Mouse (Mus musculus) left cerebral cortex, postnatal 4 days (tissue): ENCODE measurements around the gene Gm5485. TPM values are rescaled to one million over a fixed set of nuclear protein-coding genes. Genes with fewer than 3 reads are reported as not detected.

Source experiments
- DNase-seq: peaks from one replicate; pipeline ENCODE4 v3.0.0-alpha.2; 2022
- intact Hi-C: fragments of 180-260 bp; cut with DNase I; formaldehyde crosslinking; loops from one replicate; pipeline ENCODE4 v1.15.1; 2025
- total RNA-seq, 2 experiments: library from RNA; stranded (reverse); gene quantifications; 2 replicates each; pipeline ENCODE4 v1.2.3; 2021

Gm5485 gene
- total RNA-seq, 2 experiments from 2014 or later: not detected

DNA sequence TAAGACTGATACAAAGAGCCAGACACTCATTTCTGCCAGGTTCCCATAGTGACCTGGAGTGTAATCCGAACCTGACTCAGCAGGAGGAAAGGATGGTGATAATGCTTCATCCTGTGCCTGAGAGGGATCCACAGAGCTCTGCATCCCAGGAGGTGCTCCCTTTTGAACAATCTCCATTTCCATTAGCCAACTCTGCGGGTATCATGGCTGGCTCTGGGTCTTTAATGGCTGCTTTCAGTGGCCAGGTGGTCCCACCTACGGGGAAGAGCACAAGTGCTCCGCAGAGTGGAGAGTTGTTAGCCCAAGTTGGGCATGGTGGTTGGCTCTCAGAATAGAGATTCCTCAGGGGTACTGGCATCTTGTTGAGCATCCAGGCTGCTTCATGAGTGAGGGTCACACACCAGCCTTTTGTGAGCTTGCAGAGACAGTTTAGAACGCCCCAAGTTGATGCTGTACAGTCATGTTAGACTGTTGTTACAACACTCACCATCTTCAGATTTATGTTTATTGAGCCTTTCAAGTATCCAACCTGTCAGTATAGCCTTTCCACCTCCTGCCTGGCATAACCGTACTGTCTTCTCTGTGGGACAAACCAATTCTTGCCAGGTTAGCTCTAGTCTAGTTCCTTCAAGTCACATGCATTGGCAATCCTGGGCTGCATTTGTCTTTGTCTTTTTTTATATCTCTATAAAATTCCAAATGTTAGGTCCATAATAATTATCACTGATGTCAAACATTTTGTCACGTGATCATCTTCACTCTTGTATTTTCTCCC is 38.3 kb downstream of the Gm5485 start:
- intact Hi-C loops: no loop called here
- peak; percentile 64 for DNase-seq

DNA sequence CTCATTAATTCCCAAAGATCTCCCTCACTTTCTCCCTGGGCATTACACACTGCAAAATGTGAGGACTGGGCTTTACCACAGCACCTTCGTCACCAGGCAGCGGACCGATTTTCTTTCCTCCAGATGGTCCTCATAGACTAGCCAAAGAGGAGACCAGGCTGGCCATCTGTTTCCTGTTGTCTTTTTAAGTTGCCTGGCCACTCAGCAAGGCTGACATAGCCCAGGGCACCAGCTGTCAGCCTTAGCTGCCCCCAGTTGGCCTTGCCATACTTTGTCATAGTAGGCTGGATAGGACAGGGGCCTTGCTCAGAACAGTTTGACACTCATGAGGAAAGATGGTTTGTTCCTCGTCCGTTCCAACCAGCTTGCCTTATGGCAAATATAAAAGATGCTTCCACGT is 39.8 kb downstream of the Gm5485 start:
- peak; percentile 83 for DNase-seq
- intact Hi-C loops: no loop called here

DNA sequence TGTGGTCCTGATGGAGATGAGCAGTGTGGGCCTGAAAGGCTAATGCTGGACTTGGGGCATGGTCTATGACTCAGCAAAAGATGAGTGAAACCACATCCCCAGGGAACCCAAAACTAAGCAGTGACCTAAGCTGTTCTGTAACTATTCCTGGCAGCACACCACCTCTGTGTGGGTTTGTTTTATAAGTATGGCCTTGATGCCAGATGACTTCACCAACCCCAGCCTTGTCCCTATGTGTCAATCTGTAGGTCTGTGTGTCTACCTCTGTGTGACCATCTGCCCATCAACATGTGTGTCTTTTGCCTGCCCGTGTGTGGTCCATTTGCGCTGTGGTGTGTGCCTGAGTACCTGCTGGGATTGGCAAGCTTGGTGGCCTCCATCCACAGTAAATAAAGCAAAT is 44.1 kb downstream of the Gm5485 start:
- intact Hi-C loops: no loop called here
- peak; percentile 67 for DNase-seq

DNA sequence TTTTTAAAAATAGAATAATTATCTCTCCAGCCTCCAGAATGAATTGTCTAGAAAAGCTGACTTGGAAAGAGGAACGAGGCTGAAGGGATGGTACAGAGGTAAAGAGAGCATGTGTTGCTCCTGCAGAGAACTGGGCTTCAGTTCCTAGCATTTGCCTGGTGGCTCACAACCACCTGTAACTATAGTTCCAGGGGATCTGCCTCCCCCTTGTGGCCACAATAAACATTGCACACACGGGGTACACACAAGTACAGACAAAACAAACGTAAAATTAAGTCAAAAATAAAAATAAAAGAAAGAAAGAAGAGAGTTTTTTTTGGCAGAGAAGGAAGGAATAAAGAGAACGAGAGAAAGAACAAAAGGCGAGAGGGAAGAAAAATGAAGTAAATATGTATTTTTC is 45.4 kb downstream of the Gm5485 start:
- intact Hi-C loops: no loop called here
- no peak for DNase-seq

DNA sequence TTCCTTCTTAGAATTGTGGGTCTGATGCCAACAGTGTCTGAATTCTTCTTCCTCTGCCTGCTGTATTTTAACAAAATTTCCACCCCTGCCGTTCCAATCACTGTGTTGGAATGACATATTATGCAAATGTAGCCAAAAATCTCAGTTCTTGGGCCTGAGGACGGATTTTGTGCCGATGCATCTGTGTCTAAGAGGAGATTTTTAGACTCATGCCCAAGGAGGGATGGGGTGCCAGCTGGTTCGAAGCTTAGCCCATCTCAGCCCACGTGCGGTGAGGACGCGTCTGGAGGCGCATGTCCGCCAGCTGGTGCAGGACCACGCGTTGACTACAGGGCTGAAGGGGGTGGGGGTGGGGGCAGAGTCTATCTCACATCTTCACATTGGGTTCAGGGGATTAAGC is 51.3 kb downstream of the Gm5485 start:
- DNase-seq: peak; percentile 92
- intact Hi-C loops: no loop called here

DNA sequence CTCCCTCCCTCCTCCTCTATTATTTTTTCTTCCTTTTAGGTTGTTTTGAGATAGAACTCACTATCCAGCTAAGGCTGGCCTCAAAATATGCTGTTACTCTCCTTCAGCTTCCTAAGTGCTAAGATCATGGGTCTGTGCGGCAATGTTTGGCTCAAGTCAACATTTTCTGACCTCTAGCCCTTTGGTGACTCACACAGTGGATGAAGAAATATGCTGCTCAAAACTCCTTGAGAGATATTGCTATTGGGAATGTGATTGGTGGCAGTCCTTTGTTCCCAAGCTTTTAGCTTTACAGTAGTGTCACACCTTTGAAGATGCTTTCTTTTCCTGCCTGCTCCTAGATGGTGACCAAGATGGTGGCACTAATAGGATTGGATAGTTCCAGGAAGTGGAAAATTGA is 55.8 kb downstream of the Gm5485 start:
- no peak for DNase-seq
- intact Hi-C loops: no loop called here

DNA sequence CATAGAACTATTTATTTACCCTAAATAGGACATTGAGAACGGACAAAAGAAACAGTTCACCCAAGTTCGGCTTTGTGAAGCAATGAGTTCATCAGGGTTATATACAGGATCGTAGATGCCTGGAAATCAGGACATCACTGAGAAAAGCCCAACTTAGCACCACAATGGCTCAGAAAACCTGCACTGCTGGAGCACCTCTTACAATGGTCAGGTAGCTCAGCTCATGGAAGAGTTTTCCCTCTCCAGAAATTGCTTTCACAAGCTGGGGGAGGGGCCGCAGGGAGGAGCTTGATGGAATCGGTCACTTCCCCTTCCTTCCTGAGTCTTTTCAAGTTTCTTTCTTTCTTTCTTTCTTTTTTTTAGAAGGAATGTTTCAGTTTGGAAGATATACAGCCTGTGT is 56.5 kb downstream of the Gm5485 start:
- intact Hi-C loops: no loop called here
- DNase-seq: no peak

Other genes starting within 250 kb of the Gm5485 start
- not detected for gene Dppa4, start 128.7 kb downstream of the Gm5485 start, total RNA-seq
- not detected for gene Dppa2, start 108.5 kb downstream of the Gm5485 start, total RNA-seq
- under 1 TPM; 0.50 to 0.54 TPM for gene Morc1, start 18.8 kb upstream of the Gm5485 start, total RNA-seq